ENCODE assay signal across 9 mouse cellular contexts in genomic region chr5:106926369-106926686, GRCm38 (mm10). TPM values are rescaled to one million over a fixed set of nuclear protein-coding genes. Genes with fewer than 3 reads are reported as not detected.
A peak's percentile ranks its signal among the peaks of the same experiment; 100 is the strongest.
DNase-seq lines count a peak whose midpoint lies in the region; ATAC-seq and TF ChIP-seq lines count a peak whose summit lies in the region.
"Had no signal": no experiment of that assay in that cellular context is flagged by ENCODE, and none has a peak within 500 bp of the region (broad histone marks: within the 10 kb centered on the region; RNA-seq: fewer than 3 reads in every experiment).

No protein-coding gene starts in this region.

- peak overlapping the region; percentile 54 for H3K4me3 ChIP-seq in lung, embryonic 14.5 days (ENCODE audit: low read depth, low read length)
- H3K4me3 ChIP-seq in forebrain, embryonic 13.5 days, result peak overlapping the region; percentile 59
- peak overlapping the region; percentile 79 for H3K4me3 ChIP-seq in limb, embryonic 10.5 days
- H3K4me3 ChIP-seq in small intestine, adult 2 months (ENCODE audit: low read depth, low read length), result peak overlapping the region; percentile 57; the same call in 1 of the 2 replicates

- peak overlapping the region; percentile 63 for H3K9ac ChIP-seq in lung, embryonic 14.5 days
- H3K9ac ChIP-seq in forebrain, embryonic 13.5 days, result peak overlapping the region; percentile 76

- ATAC-seq in lung, embryonic 14.5 days (ENCODE audit: insufficient read depth), result peak; percentile 47; the same call in 1 of the 2 replicates
- ATAC-seq in forebrain, embryonic 13.5 days, result no peak

- peak; percentile 20 for DNase-seq in lung, embryonic 14.5 days
- DNase-seq in lung, postnatal 36 days, result no peak
- DNase-seq in limb, embryonic 10.5 days (ENCODE audit: low spot score), result no peak
- DNase-seq in cerebellum, postnatal 14 days, result no peak
- no peak for DNase-seq in layer of hippocampus, adult 8-10 months (ENCODE audit: low spot score in 2 of 2)
- DNase-seq: adrenal gland, adult 8-10 months had no signal

- H3K9me3 ChIP-seq in lung, embryonic 14.5 days (ENCODE audit: low read depth, low read length), result no peaks in the 10 kb centered on the region
- H3K9me3 ChIP-seq in forebrain, embryonic 13.5 days (replicated peaks), result no peaks in the 10 kb centered on the region
- H3K9me3 ChIP-seq in limb, embryonic 10.5 days (replicated peaks), result no peaks in the 10 kb centered on the region

- no peaks in the 10 kb centered on the region for H3K36me3 ChIP-seq in lung, embryonic 14.5 days (ENCODE audit: insufficient read depth)
- H3K36me3 ChIP-seq in forebrain, embryonic 13.5 days (ENCODE audit: poor library complexity, severe bottlenecking), result 0 out of 2 replicates have a peak, but pooled peaks cover 2% of the 10 kb centered on the region
- no peaks in the 10 kb centered on the region for H3K36me3 ChIP-seq in limb, embryonic 10.5 days
- no peaks in the 10 kb centered on the region for H3K36me3 ChIP-seq in small intestine, adult 2 months (ENCODE audit: control insufficient read depth, insufficient read depth, low read length)

- no peaks in the 10 kb centered on the region for H3K27me3 ChIP-seq in lung, embryonic 14.5 days (ENCODE audit: insufficient read depth, low read length)
- H3K27me3 ChIP-seq in forebrain, embryonic 13.5 days, result no peaks in the 10 kb centered on the region
- no peaks in the 10 kb centered on the region for H3K27me3 ChIP-seq in limb, embryonic 10.5 days (ENCODE audit: low read depth, poor library complexity, severe bottlenecking)
- peaks cover 11% of the 10 kb centered on the region for H3K27me3 ChIP-seq in small intestine, adult 2 months (ENCODE audit: control insufficient read depth, insufficient read depth, low read length)

- TF ChIP-seq POLR2A in small intestine, adult 2 months (IDR thresholded peaks at IDR 0.05; ENCODE audit: low read depth, low read length), result no peak

- H3K4me1 ChIP-seq in lung, embryonic 14.5 days (ENCODE audit: insufficient read depth), result no peaks in the 10 kb centered on the region
- no peaks in the 10 kb centered on the region for H3K4me1 ChIP-seq in forebrain, embryonic 13.5 days
- H3K4me1 ChIP-seq in limb, embryonic 10.5 days, result peaks cover 7% of the 10 kb centered on the region; the same call in 1 of the 2 replicates
- no peaks in the 10 kb centered on the region; the same call in 1 of the 2 replicates for H3K4me1 ChIP-seq in small intestine, adult 2 months (ENCODE audit: control insufficient read depth, insufficient read depth, insufficient read length, low read length)

- 27% methylated on average over 4 of the region's 4 CpGs for WGBS in lung, embryonic 14.5 days
- 33% methylated on average over 4 of the region's 4 CpGs for WGBS in forebrain, embryonic 13.5 days
- WGBS in limb, embryonic 10.5 days, result 35% methylated on average over 4 of the region's 4 CpGs
- WGBS in small intestine, adult 2 months, result 66% methylated on average over 4 of the region's 4 CpGs

- TF ChIP-seq CTCF in lung, embryonic 14.5 days (IDR thresholded peaks at IDR 0.05; ENCODE audit: low read depth), result no peak
- TF ChIP-seq CTCF in small intestine, adult 2 months (IDR thresholded peaks at IDR 0.05; ENCODE audit: extremely low read depth, insufficient read length, insufficient replicate concordance, low read depth, low read length), result no peak

- H3K27ac ChIP-seq in lung, embryonic 14.5 days (ENCODE audit: low read depth), result no peak overlapping the region
- H3K27ac ChIP-seq in forebrain, embryonic 13.5 days, result peak overlapping the region; percentile 83
- peak overlapping the region; percentile 95 for H3K27ac ChIP-seq in limb, embryonic 10.5 days
- no peak overlapping the region for H3K27ac ChIP-seq in small intestine, adult 2 months (ENCODE audit: insufficient read depth, low read depth, low read length)

- peak overlapping the region; percentile 84 for H3K4me2 ChIP-seq in lung, embryonic 14.5 days
- peak overlapping the region; percentile 65 for H3K4me2 ChIP-seq in forebrain, embryonic 13.5 days

RNA-seq across cellular contexts. Expression of gene Hfm1, which starts 0.2 kb away (rescaled TPM):
- 0.58 and 0.84 TPM in 2 replicates for polyA plus RNA-seq in lung, embryonic 14.5 days (2014; fragmentation: Nextera tagmentation; extraction: Ambion mirVana)
- polyA plus RNA-seq in forebrain, embryonic 13.5 days (2015; fragmentation: Nextera tagmentation; extraction: Ambion mirVana), result 5.5 and 6.0 TPM in 2 replicates
- polyA plus RNA-seq in limb, embryonic 10.5 days (2016; fragmentation: Nextera tagmentation; extraction: Ambion mirVana), result 2.8 and 2.9 TPM in 2 replicates
- not detected in 2 replicates for polyA plus RNA-seq in small intestine, adult 2 months (2012; rRNA removed)
- 1 to 10 TPM in 3 of 4 experiments, under 1 TPM in 1; 0.81 to 2.2 (median 2.1) TPM for total RNA-seq in layer of hippocampus, adult 8-10 months (2022)
- polyA plus RNA-seq: spleen, adult 2 months had no signal

RNA-seq across cellular contexts. Expression of gene Cdc7, which starts 37.8 kb away (rescaled TPM):
- polyA plus RNA-seq in lung, embryonic 14.5 days (2014; fragmentation: Nextera tagmentation; extraction: Ambion mirVana), result 55.1 and 56.6 TPM in 2 replicates
- 43.1 and 47.7 TPM in 2 replicates for polyA plus RNA-seq in forebrain, embryonic 13.5 days (2015; fragmentation: Nextera tagmentation; extraction: Ambion mirVana)
- polyA plus RNA-seq in limb, embryonic 10.5 days (2016; fragmentation: Nextera tagmentation; extraction: Ambion mirVana), result 58.5 and 67.8 TPM in 2 replicates
- polyA plus RNA-seq in small intestine, adult 2 months (2012; rRNA removed), result 1.5 and 1.9 TPM in 2 replicates
- 10 to 100 TPM in 3 of 4 experiments, 1 to 10 TPM in 1; 9.8 to 20.7 (median 16.0) TPM for total RNA-seq in layer of hippocampus, adult 8-10 months (2022)

Comparison
In these comparisons a context has a peak if more than half of its experiments do, and no peak if none do; other contexts are left out.
1. H3K27ac ChIP-seq: peak in forebrain, embryonic 13.5 days (single experiment) and limb, embryonic 10.5 days (single experiment); none in lung, embryonic 14.5 days (single experiment) and small intestine, adult 2 months (single experiment).
2. RNA of gene Cdc7, which starts 37.8 kb away (polyA plus RNA-seq): 58.5 to 67.8 TPM in limb, embryonic 10.5 days, 55.1 to 56.6 TPM in lung, embryonic 14.5 days and 43.1 to 47.7 TPM in forebrain, embryonic 13.5 days; 1.5 to 1.9 TPM in small intestine, adult 2 months; every median in the first group is over 10 times any median in the second.
3. Peak in every context shown above with its lines, with median percentiles within 50 percentile points of each other: H3K4me3 ChIP-seq.